Mouse (Mus musculus): Measurements from ENCODE around the gene Npsr1.

The Npsr1 gene

DNA sequence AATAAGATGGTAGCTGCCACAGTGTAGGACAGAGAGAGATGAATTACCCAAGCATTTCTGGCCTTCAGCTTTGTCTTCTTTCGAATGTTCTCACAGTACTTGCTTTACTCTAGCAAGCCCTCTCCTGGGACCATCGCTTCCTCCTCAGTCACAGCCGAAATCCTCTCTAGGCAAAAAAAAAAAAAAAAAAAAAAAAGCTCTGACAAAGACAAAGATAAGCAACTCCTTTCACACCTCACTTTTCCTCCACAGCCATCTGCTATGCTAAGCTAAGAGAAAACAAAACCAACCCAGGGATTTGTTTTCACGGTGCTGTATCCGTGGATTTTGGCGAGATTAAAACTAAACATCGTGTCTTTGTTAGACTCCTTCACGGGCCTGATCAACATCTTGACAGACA, 156.4 kb downstream of the Npsr1 start:
- no peak for DNase-seq

DNA sequence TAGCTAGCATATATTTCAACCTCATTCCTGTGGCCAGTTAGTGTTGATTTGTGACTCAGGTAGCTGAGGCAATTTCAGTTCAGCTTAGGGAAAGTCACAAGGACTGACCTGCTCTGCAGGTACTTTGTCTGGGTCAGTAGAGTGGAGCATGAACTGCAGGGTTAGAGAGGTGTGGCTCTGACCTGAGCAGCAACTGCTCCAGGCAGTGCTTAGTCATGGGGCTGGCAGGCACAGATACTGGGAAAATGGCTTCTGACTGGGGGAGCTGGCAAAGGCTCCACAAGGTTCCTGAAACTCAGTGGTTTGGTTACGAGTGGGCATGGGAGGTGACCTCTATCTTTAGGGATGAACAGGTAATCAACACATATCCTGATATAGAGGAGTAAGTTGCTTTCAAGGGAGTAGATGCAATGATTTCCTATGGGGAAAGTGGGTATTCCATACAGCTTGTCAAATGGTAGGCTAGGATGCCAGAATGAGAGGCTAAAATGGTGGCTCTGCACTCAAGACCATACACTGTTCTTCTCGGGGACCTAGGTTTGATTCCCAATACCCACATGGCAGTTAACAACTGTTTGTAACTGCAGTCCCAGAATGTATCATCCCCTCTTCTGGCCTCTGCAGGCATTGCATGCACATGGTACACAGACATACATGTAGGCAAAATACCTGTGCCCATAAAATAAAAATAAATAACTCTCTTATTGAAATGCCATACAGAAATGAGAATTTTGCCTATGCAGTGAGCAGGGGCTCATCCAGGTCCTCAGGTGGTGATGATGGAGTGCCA, 182.9 kb downstream of the Npsr1 start:
- DNase-seq: no peak

DNA sequence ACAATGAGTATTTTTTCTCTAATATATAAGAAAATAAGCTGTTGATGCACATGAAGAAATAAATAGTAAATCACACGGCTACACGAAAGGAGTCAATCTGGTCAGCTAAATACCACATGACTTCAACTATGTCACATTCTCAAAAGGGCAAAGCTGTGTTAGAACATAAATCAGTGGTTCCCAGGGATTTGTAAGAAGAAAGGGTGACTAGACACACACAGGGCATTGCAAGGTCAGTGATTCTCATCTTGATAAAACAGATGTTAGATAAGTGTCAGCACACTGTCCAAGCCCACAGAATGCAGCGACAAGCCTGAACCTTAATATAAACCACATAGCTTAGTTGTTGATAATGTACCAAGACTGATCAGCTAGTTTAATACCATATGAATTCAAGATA, 184.8 kb downstream of the Npsr1 start:
- no peak for DNase-seq

DNA sequence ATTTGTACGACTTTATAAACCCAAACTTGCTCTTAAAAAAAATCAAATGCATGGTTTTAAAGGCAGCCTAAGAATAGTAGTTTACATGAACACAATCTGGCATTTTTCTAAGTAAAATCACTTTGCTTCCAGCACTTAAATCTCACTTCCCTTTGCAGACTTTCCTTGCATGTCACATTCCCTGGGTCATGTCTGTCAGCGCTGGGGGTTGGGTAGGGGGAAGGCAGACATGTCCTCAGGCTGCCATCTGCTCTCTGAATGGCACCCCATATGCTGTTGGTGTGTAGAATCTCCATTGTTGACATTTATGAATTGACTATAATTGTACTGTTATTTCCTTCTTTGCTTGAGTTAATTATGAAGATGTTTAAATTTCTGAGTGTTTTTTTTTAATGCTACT, 185.3 kb downstream of the Npsr1 start:
- no peak for DNase-seq

DNA sequence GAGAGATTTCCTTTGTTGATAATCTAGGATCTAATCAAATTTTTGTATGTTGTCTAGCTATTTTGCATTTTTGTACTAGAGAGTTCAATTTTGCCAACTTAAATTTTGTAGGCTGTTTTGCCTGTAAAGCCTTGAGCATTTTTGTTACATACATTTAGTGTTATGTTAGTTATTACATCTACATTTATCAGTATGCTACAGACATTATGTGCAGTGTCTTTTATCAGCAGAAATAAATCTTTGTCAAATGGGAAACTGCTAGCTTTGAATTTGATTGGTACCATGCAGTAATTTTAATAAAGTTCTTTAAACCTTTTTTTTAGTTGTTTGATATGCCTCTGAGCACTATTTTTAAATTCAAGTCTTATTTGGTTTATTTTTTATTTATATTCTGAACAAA, 185.7 kb downstream of the Npsr1 start:
- DNase-seq: no peak

- DNase-seq: no peak
These were observed 186.7 kb downstream of the Npsr1 start for GRCm38 (mm10) chr9:24284239-24285084.

DNA sequence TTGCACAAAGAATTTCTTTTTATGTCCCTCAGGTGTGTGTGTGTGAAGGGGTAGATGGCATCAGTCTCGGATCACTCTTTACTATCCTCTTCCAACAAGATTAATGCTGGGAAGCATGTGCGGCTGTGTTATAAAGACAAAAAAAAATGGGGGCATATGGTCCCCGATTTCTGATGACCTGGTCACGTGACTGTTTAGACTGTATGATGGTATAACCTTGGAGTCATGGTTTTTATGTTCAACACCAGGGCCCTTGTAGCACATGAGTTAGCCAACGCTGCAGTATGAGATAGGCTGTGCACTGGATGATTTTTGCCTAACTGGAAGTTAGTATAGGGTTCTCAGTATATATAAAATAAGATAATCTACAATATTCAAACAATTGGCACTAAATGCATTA, 187.6 kb downstream of the Npsr1 start:
- DNase-seq: no peak

GRCm38 (mm10) chr9:24291385-24291784, 193.6 kb downstream of the Npsr1 start:
- no peak for DNase-seq

DNA sequence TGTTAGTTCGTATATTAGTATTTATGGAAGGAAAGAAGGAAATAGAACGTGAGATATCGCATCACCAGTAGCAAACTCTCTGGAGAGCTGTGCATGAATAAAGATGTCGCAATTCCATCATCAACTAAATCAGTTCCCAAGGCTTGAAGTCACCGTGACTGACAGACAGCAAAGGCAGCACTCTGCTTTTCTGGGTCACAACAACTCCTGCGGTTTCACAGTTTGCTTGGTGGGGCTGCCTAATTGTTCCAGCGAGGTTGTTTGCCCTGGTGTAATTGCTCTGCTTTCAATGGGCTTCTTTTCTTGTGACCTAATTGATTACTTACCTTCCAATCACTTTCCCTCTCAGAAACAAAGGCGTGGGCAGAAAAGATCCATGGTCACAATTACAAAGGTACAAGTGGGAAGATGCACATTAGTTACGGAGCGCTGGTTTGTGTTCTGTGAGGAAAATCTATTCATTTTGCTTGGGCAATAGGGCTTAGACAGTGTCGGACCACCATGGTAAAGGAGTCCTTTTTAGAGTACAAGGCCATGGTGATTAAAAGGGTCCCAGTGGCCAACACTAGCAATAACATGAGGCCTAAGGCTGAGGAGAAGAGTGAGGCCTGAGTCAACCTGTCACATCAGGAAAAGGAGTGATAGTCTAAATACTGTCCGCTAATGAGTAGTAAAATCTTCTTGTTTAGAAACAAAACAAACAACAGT, 195.6 kb downstream of the Npsr1 start:
- DNase-seq: no peak

GRCm38 (mm10) chr9:24302906-24303305, 205.1 kb downstream of the Npsr1 start:
- DNase-seq: no peak

DNA sequence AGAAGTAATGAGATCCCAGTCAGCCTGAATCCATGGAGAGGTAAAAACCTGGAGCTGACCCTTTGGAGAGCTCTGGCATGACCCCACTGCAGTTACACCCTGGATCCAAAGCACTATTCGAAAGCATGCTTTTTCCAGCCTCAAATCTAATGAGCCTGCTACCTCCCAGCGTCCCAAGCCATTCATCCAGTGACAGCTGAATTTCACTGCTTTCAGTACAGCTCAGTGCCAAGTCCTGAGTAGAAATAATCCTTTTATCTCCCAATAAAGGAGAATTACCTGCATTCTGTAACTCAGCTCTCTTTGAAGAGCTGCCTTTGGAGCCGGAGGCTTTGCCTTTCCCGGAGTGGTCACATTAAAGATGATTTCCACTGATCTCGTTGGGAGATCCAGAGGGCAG, 209.2 kb downstream of the Npsr1 start:
- DNase-seq: no peak

- no peak for DNase-seq
These were observed 209.6 kb downstream of the Npsr1 start for GRCm38 (mm10) chr9:24307400-24307799.

GRCm38 (mm10) chr9:24315835-24316234, 218.0 kb downstream of the Npsr1 start:
- DNase-seq: no peak

- no peak for DNase-seq
These were observed 233.9 kb downstream of the Npsr1 start for GRCm38 (mm10) chr9:24331661-24332060.

DNA sequence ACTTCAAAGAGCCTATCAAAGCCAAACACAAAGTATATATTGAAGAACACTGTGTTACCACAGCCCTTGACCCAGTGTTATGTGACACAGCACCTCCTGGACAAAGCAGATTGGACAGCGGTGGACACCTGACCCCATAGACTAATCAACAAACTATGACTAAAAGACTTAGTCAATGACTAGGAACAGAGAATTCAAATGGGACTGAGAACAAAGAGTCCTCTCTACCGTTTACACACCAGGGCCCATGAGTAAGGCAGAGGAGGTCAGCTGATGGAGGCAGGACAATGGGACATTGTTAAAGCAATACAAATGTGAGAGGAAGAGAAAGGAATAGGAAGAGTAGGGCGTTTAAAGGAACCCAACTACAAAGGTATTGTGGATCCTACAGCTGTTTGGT, 243.5 kb downstream of the Npsr1 start:
- DNase-seq: peak in 1 of 2 experiments; percentile 2

DNA sequence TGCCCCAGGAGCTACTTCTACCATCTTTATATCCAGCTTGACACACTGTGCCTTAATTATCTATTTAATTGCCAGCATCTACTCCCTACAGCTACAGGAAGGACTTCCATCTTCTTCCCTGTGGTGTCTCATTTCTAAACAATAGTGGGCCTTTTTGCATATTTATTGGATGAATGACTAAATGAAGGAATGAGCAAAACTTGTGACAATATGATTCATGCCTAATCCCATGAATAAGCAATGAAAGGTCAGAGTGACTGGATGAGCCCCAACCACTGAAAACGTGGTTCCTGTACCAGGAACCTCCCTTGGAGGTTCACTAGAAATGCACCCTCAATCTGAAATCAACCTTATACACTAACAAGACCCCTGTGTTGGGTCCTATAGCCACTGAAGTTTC, 249.2 kb downstream of the Npsr1 start:
- DNase-seq: no peak

DNA sequence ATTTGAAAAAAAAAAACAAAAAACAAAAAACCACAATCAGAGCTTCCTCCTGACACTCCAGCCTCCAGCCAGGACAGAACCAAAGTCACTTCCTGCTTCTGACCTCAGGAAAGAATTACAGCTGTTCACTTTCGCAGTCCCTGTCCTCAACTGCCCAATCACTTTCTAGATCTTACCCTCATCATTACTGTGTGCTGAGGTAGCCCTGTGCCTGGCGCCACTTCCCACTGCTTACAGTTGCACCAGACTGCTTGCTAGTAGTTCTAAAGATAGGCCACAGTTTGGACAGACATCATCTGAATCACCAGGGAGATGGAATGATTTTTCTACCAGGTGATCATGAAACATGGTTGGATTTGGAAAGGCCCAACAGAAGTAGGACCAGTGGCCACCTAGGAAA, 251.7 kb downstream of the Npsr1 start:
- no peak for DNase-seq

- no peak for DNase-seq
These were observed 253.6 kb downstream of the Npsr1 start for GRCm38 (mm10) chr9:24351402-24351801.

All from cerebellum, adult 18-20 months (tissue).